Mouse (Mus musculus): Measurements from ENCODE around the gene Gm17027.
"Not testable (repeated sequence)": the region's sequence is repeated elsewhere in the genome, so short reads cannot be mapped to it uniquely, and the experiment has no call there.

Gene Gm17027

DNA sequence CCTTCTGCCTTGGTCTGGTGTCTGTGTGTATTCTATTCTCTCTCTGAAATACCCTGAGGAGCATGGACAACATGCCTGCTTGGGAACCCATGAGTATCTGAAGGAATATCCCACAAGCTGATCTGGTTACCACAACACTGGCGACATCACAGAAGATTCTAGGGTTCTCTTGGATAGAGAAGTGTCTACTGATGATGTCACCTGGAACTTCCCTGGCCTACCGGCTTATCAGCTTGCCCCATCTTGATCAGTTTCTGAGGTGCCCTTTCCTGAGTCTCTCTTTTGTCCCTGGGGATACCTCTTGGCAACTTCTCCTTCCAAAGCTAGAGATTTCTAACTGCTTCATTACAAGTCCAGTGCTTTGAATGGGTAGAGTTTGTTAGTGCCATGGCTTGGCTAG is at the start of gene Gm17027:
Gene Gm17027, minus strand, starts transcription at position 101 of the 400 bp plus-strand sequence.
- DNase-seq (ENCODE audit: low spot score in 2 of 2) = not testable (repeated sequence)

DNA sequence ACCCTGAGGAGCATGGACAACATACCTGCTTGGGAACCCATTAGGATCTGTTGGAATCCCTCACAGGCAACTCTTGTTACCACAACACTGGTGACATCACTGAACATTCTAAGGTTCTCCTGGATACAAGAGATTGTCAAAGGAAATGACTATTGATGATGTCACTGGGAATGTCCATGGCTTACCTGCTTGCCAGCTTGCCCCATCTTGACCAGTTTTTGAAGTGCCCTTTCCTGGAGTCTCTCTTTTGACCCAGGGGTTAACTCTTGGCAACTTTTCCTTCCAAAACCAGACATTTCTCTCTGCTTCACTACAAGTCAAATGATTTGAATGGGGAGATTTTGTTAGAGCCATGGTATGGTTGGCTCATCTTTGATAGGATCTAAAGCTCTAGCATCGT is 28.3 kb upstream of the Gm17027 start, which contains the start of gene Gm3573:
Gene Gm3573, minus strand, starts transcription at position 101 of the 400 bp plus-strand sequence.
- not testable (repeated sequence) for DNase-seq (ENCODE audit: low spot score in 2 of 2)

DNA sequence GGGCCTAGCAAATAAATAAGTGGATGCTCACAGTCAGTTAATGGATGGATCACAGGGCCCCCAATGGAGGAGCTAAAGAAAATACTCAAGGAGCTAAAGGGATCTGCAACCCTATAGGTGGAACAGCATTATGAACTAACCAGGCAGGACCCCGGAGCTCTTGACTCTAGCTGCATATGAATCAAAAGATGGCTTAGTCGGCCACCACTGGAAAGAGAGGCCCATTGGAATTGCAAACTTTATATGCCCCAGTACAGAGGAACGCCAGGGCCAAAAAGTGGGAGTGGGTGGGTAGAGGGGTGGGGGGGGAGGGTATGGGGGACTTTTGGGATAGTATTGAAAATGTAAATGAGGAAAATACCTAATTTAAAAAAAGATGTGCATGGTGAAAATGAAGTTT is 21.5 kb upstream of the Gm17027 start:
- DNase-seq (ENCODE audit: low spot score in 2 of 2) = not testable (repeated sequence)

DNA sequence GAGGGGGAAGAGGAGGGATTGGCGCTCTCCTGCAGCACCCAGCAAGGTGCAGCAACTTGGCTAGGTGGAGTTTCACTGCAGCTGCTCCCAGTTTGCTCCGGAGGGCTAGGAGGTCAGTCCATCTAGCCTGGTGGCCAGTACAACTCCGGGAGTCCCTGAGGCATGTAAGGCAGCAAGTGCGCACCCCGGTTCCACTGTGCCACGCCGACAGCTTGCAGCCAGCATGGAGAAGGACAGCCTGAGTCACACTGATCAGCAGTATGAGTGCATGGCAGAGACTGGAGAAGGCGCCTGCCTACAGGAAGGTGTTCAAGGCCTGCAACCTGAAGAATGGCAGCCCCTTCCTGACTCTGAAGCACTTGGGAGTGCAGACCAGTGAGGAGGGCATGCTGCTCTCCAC is 27.9 kb downstream of the Gm17027 start:
- DNase-seq (ENCODE audit: low spot score in 2 of 2) = not testable (repeated sequence)

DNA sequence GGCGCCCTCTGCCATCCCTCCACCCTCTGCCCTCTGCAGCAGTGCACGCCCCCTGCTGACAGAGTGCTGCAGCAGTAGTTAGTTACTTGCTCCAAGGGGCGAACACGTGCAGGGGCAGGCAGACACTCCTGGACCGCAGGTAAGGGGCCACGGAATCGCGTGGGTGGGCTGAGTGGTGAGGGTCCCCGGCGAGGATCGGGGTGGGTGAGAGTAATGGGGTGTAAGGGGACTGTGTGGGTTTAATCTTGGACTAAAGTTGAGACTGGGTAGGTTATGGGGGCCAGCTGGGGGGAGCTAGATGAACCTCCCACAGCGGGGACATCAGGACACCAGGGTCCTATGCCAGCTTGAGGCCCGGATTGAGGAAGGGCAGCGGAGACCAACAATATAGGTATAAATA is 28.6 kb downstream of the Gm17027 start:
- DNase-seq (ENCODE audit: low spot score in 2 of 2) = not testable (repeated sequence)

DNA sequence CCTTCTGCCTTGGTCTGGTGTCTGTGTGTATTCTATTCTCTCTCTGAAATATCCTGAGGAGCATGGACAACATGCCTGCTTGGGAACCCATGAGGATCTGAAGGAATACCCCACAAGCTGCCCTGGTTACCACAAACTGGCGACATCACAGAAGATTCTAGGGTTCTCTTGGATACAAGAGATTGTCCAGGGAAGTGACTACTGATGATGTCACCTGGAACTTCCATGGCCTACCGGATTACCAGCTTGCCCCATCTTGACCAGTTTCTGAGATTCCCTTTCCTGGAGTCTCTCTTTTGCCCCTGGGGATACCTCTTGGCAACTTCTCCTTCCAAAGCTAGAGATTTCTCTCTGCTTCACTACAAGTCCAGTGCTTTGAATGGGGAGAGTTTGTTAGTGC is 45.2 kb downstream of the Gm17027 start, which contains the start of gene Gm7951:
Gene Gm7951, minus strand, starts transcription at position 101 of the 400 bp plus-strand sequence.
- DNase-seq (ENCODE audit: low spot score in 2 of 2) = not testable (repeated sequence)
